Mouse (Mus musculus) lung, postnatal 0 days (tissue): Measurements from ENCODE around the gene Osbpl10.

Experiments used
- CTCF ChIP-seq: IDR thresholded peaks from 2 replicates; pipeline ENCODE4 v1.5.1; 2016; ENCODE audit warnings: antibody characterized with exemption, mild to moderate bottlenecking
- EP300 ChIP-seq: IDR thresholded peaks from 2 replicates; pipeline ENCODE4 v1.6.1; 2016; ENCODE audit warnings: antibody characterized with exemption, mild to moderate bottlenecking, control low read depth

DNA sequence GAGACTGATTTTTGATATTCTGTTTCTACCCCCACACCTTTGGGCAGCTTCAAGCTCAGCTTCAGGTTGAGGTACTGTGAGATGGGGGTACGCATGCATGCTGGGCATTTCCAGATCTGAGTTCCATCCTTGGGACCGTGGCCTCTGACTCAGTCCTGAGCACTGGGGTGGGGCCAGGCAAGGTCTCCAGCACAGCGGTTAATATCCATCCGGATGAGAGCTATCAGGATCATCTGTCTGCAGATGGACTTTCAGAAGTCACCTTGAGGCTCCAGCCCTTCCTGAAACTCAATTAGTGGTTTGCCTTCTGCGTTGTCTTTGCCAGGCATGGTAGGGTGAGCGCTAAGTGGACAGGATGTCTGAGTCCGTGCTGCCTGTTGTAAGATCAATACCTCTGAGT, 41.8 kb downstream of the Osbpl10 start:
- TF ChIP-seq EP300 = no peak
- no peak for TF ChIP-seq CTCF
